Mouse (Mus musculus): Measurements from ENCODE around the gene Arhgap5.
"Not testable (repeated sequence)": the region's sequence is repeated elsewhere in the genome, so short reads cannot be mapped to it uniquely, and the experiment has no call there.

Arhgap5 gene

DNA sequence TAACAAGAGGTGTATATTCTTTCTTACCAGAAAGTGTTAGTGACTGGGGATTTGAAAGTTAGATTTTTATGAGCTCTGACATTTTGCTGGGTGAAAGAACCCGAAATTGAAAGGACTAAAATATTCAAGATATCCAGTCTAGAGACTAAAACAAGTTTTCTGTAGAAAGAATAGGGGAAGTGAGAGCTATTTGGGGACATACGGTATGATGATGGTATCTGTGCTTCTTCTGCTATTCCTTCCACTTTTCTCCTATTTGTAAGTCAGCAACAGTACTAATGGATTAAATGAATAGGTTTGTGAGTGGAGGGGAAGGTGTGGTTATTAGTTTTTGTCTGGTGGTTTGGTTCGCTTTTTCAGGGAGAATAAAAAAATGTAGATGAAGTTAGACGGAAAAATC, 37.5 kb downstream of the Arhgap5 start:
- DNase-seq: no peak

DNA sequence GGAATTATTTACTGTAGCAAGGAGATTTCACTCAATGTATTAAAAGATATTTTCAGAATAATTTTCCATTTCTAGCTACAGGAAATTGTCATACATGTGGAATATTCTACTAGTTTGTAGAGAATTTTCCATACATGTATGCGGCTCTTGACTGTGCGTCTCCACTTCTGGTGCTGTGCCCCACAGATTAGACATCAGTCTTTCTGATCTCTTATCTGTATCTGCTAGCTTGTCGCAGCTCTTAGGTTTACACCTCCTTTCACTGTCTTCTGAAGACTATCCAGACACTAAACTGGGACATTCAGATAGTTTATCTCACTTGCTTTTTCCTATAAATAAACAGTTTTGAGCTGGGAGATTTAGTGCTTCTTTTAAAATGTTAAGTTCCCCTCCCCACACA, 40.8 kb downstream of the Arhgap5 start:
- DNase-seq: no peak

DNA sequence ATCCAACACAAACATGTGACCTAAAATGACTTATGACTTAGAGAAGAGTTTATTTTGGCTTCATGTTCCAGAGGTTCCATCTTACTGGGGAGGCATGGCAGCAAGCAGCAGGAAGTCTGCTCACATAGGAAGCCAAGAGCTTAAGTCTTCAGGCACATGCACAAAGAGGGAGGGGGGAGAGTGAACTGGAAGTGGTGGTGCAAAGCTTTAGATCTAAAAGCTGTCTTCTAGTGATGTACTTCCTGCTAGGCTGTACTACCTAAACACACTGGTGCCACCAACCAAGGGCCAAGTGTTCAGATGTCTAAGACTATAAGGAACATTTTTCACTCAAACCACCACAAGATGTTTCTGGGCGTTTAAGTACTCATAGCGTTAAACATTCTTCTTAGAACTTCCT, 48.3 kb downstream of the Arhgap5 start:
- no peak for DNase-seq

DNA sequence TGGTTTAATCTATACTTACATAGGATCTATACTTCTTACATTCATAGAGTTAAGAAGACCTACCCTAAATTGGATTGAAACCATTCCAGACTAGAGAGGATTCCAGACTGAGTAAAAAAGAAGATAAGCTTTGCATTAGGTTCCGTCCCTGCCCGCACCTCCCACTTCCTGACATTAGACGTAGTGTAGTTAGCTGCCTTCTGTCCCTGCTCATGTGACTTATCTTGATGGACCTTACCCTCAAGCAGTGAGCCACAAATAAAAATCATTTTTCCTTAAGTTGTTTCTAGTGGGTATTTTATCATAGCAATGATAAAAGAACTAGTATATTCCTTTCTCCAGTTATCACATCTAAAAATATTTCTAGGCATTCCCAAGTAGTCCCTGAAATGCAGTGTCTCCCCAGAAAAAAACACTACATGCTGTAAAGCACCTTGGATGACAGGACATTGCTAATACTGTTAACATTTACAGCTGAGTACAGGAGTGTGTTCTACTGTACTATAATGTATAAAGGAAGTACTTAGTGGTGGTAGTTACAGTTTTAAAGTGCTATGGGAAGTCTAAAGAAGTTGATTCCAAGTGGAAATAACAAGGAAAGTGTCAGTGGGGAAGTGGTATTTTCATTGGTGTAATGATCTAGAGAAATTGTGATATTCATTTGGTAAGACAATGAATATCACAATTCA, 51.6 kb downstream of the Arhgap5 start:
- DNase-seq: no peak

DNA sequence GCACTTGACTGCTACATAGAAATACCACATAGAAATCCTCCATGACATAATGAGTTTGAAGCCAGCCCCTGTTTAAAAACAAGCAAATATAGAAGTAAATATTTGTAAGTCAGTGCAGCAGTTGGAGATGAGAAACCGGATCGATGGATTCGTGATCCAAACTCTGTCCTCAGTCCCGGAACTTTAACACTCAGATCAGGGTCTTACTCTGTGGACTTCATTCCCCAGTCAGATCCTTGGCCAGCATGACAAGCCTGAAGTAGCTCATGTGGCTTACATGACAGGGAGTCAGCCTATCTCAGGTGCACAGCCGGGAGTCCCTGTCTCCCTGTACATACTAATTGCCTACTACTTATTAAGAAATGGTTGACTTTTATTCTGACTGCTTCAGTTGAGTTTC, 61.9 kb downstream of the Arhgap5 start:
- DNase-seq: no peak

DNA sequence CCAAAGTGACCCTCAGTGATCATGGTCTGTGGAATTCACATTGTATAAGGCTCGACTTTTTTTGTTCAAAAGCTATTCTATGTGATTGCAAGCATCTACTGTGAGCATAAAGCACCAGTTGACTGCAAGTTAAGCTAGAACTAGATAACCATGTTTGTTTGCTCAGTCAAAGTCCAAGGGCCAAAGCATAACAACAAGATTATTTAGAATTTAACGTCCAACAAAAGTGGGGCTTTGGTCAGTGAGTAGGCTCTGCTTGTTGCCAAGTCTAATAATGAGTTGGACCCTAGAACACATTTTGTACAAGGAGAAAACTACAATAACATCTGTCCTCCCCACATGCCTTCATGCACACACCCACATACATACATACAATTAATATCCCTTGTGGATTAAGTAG, 69.6 kb downstream of the Arhgap5 start:
- no peak for DNase-seq

DNA sequence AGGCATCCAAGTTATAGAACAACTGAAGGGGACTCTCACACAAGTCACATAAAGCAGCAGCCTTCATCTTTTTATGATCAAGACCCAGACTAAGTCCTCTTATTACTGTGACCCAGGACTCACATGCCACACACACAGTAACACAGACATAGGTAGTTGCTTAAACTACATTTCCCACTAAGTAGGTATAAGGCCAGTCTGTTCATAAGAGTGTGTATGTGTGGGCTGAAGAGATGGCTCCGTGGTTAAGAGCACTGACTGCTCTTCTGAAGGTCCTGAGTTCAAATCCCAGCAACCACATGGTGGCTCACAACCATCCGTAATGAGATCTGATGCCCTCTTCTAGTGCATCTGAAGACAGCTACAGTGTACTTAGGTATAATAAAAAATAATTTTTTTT, 82.7 kb downstream of the Arhgap5 start:
- not testable (repeated sequence) for DNase-seq

DNA sequence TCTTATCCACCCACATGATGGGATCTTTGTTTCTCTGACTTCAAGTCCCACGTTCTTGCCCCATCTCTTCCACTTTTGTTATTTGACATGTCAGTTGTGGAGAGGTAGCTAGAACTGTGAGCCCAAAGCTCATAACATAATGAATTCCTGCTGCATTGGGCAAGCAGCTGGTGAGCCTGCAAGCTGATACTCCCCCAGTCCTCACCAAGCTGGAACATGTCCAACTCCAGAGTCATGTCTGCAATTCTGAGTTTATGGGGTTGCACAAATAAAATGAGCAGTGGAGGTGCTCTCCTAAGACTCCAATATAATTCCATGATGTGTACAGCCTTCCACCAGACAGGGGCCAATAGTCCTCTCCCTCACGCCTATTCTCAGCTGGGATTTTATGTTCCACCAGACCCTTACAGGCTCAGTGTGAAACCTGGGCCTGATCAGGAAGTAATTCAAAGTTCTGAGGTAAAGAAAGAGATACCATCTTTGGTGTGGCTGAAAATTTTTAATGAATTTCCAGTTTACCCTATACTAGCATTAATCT, 83.8 kb downstream of the Arhgap5 start:
- no peak for DNase-seq

DNA sequence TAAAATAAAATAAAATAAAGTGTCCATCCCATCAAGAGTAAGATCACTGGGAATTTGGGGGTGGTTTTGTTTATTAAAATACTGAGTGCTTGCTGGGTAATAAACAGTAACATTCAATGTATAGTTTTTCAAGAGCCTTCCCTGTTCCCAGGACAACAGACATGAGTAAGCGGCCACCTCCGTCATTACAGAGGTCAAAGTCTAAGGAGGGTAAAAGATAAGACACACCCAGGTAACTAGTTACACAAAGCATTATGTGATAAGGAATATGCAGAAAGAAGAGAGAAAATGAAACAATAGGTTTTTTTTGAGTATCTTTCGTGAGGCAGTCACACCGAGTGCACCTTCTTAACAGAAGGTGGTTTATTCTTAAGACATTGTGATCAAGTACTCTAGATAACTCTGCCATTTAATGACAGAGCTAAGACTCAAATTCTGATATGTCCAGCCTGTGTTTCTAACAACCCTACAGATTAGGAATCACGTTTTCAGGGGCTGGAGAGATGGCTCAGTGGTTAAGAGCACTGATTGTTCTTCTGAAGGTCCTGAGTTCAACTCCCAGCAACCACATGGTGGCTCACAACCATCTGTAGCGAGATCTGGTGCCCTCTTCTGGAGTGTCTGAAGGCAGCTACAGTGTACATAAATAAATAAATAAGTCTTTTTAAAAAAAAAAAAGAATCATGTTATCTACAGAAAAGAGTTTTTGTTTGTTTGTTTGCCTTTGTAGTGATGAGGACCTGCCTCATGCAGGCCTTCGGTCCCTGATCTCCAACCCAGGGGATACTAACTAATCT, 91.8 kb downstream of the Arhgap5 start:
- no peak for DNase-seq

DNA sequence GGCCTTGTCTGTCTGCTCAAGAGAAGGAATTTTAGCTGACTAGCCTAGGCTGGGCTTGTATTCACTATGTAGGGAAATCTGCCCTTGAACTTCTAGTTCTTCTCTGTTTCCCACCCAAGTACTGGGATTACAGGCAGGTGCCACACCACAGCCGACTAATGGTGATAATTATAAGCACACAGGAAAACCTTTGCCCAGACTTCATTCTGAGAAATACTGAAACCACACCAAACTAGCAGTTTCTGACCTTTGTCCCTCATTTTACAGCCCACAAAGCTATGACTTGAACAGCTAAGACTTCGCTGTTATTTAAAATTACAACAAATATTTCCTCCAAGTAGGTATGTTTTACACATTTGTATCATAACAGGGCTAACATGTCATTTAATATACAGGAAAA, 98.7 kb downstream of the Arhgap5 start:
- peak; percentile 20 for DNase-seq

DNA sequence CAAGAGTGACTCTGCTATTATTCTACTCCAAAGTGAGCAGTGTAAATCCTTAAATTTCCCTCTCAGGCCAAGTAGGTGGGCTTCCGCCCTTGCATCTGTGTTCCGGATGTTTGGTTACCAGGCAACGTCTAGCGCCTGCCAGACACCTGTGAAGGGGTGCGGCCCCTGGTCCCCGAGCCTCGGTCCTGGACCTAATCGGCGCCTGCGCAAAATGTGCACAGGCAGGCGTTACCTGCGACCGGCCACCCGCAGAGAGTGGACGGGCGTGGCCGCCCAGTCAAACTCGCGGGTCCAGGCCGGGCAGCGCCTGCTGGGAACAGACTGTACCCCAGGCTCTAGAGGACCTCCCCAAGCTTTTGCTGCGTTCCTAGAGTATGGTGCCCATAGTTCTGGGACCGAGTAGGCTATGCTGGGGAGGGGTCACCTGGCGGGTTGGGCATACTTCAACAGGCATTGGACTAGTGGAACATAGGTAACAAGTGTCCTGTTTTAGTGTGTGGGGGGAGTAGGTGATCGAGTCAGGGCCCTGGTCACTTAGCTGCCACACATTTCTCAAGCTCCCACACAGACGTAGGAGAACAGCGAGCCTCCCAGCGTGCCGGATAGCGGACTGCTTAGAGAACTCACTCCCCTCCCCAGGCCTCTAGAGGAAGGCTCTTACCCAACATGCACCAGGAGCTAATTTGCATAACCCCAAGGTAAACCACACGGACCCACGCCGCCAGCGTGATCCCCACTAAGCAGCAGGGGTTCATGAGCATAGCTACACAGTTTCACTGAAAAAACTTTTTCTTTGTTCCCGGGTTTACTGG, 99.3 kb downstream of the Arhgap5 start:
- peak; percentile 86 for DNase-seq

DNA sequence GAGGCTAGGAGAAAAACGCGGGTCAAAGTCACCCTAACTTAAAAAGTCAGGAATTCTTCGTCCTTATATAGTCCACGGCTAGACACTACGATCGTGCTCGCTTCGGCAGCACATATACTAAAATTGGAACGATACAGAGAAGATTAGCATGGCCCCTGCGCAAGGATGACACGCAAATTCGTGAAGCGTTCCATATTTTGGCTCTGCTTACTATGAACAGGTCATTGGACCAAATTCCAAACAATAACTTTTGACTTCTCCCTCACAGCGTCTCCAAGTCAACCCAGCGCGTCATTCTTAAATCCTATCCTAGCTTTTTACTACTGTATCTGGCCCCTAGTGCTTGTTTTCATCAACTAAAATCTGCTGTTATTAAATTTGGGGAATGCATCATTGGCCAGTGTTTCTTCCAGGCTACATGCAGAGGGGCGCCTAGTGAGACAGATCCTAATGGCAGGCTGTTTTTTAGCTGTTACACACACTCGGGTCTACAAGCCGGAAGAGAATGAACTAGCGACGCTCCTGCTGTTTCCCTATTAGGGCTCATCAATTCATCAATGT, 100.0 kb downstream of the Arhgap5 start:
- DNase-seq: peak; percentile 87

DNA sequence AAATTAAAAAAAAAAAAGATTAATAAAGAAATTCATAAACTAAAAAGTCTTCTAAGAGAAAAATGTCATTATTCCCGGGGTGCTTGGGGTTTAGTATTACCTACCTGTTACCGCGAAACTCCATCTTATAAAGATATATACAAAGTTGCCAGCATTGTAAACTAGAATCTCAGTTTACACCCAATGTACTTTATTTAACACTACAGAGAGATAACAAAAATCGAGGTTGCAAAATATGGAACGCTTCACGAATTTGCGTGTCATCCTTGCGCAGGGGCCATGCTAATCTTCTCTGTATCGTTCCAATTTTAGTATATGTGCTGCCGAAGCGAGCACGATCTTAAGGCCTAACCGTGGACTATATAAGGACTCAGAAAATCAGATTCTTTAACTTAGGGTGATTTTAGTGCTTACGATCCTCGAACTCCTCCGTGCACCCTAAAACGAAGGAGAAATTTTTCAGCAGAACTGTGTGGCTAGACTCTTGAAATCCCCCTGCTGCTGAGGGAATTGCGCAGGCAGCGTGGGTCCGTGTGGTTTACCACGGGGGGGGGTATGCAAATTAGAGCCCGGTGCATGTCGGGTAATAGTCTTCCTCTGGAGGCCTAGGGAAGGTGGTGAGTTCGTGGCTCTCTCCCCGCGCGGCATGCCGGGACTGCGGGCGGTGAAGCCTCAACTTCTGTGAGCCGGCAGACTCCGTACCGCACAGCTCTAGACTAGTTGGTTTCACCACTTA, 100.7 kb downstream of the Arhgap5 start:
- DNase-seq: peak; percentile 89

DNA sequence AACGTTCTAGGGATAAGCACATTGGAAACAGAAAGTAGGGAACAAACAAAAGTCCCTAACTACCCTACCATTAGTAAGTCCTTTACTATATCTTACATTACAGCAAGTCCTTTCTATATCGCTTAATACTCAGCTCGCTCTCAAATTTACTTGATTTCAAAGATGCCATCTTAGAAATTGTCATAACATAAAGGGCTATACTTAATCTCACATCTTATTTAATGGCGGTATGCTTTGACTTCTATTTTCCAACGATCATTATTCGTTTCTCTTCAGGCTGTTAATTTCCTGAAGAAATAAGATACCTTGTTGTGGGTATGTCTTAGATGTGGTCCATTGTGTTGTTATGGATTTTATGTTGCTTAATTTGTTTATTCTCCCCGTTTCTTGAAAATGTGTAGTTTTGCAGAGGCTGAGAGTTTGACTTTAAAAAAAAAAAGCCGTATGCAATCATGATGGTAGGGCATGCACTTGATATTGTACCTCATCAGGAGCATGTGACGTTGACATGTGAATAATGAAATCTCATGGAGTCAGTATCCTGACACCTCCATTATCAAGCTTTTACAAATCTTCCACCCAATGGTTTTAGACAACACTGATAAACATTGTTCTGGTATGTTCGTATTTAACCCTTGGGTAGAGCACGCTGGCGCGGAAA, 101.3 kb downstream of the Arhgap5 start:
- DNase-seq: no peak

DNA sequence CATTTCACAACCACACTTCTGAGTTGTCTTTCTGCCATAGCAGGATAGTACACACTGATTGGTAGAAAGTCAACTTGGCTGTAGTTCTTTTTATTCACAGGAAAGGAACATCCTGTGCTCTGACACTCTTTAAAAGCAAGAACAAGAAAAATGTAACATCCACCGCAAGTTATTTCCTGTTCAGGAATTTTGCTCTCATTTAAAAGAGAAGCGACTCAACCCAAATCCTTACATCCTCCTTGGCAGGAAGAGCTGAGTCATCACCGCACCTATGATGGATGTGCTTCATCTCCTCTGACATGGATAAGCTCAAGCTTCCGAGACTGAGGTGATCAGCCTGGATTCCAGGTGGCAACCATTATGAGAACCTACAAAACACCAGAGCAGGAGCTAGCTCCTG, 103.6 kb downstream of the Arhgap5 start:
- no peak for DNase-seq

DNA sequence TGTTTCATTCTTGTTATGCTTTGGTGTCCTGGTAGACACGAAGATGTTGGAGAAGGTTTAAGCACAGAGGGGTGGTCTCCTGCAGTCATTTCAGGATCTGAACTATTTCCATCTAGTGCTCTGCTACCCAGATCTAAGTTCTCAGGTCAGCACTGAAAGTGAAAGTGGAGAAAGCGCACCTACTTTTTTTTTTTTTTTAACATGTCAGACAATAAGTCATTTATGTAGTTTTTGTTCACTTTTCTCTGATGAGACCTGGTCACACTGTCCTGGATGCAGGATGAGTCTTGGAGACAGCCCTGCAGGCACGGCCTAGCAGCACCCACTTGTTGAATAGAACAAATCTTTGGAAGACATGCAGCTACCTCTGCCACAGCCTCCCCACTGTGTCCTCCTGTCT, 111.9 kb downstream of the Arhgap5 start:
- DNase-seq: no peak

DNA sequence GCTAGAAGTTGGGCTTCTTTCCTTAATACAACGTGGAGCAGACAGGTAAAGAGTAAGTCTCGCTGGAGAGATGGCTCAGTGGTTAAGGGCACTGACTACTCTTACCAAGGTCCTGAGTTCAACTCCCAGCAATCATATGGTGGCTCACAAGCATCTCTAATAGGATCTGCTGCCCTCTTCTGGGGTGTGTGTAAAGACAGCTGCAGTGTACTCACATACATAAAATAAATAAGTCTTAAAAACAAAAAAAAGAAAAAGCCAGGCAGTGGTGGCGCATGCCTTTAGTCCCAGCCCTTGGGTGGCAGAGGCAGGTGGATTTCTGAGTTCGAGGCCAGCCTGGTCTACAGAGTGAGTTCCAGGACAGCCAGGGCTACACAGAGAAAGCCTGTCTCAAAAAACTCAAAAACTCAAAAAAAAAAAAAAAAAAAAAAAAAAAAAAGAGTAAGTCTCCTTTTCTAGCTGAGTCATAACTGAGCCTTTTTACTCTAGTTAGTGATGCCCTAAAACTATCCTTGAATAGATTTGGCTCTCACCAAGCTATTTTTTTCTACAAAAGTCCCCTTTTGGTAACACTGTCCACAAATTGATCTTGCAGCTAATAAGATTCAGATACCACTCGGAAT, 114.8 kb downstream of the Arhgap5 start:
- no peak for DNase-seq

DNA sequence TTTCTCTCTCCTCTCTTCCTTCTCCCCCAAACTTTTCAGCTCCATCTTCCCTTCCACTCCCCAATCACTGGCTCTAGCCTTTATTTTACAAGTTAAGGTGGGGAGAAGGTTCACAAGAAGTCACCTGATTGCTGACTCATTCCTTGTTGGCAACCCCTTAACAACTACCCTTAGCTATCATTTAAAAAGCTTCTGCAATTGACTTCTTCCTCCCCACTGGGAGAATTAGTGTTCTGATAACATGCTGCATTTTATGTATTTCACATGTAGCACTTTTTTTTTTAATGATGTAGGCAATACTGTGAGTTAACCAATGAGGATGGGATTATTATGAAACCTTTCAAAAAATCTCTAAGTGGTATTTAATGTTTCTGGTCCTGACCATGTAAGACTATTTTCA, 115.9 kb downstream of the Arhgap5 start:
- no peak for DNase-seq

All from kidney, adult 11 months (tissue).